Mouse (Mus musculus) lung, embryonic 16.5 days (tissue): Measurements from ENCODE around the gene Wfdc10. TPM values are rescaled to one million over a fixed set of nuclear protein-coding genes. Genes with fewer than 3 reads are reported as not detected.
"Not testable (repeated sequence)": the region's sequence is repeated elsewhere in the genome, so short reads cannot be mapped to it uniquely, and the experiment has no call there.

ENCODE experiments used
- ATAC-seq: fragments of 200-750 bp; cut with Nextera tagmentation; 2 replicates; pipeline ENCODE4 v1.8.0; 2017; ENCODE audit warnings: low read depth, mild to moderate bottlenecking, moderate library complexity
- H3K27ac ChIP-seq: fragments of 300-500 bp; sonication (generic); 2 replicates; pipeline ENCODE4 v1.5.1; 2014; ENCODE audit warnings: mild to moderate bottlenecking, control low read depth, low read length
- H3K27me3 ChIP-seq: fragments of 300-500 bp; sonication (generic); 2 replicates; pipeline ENCODE4 v1.6.1; 2014; ENCODE audit warnings: low read depth, low read length, mixed read lengths; ENCODE audit not compliant: control insufficient read depth, insufficient read depth
- H3K36me3 ChIP-seq: fragments of 300-500 bp; sonication (generic); 2 replicates; pipeline ENCODE4 v1.6.1; 2014; ENCODE audit warnings: low read length; ENCODE audit not compliant: control insufficient read depth, insufficient read depth
- H3K4me1 ChIP-seq: fragments of 300-500 bp; sonication (generic); replicated peaks from 2 replicates; pipeline ENCODE4 v1.6.1; 2014; ENCODE audit warnings: low read length, mixed read lengths; ENCODE audit not compliant: control insufficient read depth, insufficient read depth
- H3K4me2 ChIP-seq: fragments of 300-500 bp; sonication (generic); 2 replicates; pipeline ENCODE4 v1.6.1; 2014; ENCODE audit warnings: low read depth, low read length, control low read depth
- H3K4me3 ChIP-seq: fragments of 300-500 bp; sonication (generic); 2 replicates; pipeline ENCODE4 v1.5.1; 2014; ENCODE audit warnings: mild to moderate bottlenecking, low read length, control low read depth
- H3K9ac ChIP-seq: fragments of 300-500 bp; sonication (generic); 2 replicates; pipeline ENCODE4 v1.6.1; 2014; ENCODE audit warnings: low read length, control low read depth
- H3K9me3 ChIP-seq: fragments of 300-500 bp; sonication (generic); 2 replicates; pipeline ENCODE4 v1.6.1; 2016; ENCODE audit warnings: low read length; ENCODE audit not compliant: control insufficient read depth
- WGBS: fragments of 180-500 bp; shearing (Covaris S2); extraction: QIAGEN DNeasy Blood & Tissue Kit; methylation state at CpG from one replicate; pipeline ENCODE4 v1.1.7; 2014; 5-methylcytosine and 5-hydroxymethylcytosine counted together
- polyA plus RNA-seq: library from polyadenylated mRNA; unstranded; fragments of >200 nt; fragmentation: Nextera tagmentation; extraction: Ambion mirVana; gene quantifications from 2 replicates; pipeline ENCODE4 v1.2.1, GENCODE M21; 2015

The Wfdc10 gene
- 0.50 TPM in 1 of 2 replicates, not detected in the other for polyA plus RNA-seq

DNA sequence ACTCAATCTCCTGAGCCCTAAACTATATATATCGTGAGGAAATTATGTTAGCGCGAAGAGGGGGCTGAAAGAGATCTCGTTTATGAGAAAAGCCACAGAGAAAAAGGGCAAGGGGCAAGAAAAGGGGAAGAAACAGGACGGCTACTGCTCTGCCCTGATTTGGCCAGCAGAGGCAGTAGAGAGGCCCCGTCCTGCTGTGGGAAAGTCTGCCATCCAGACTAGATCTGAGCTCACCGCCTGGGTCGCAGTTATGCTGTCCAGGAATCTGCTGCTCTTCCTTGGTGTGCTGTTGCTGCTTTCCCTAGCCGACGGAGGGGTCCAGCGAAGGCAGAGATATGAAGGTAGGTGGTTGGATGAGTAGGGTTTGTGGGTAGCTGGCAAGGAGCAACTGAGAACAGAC, at the start of gene Wfdc10:
Wfdc10 (plus strand) TSS at position 189 of the 400 bp plus-strand sequence.
- H3K27ac ChIP-seq, result no peak within 1 kb of the TSS
- H3K27me3 ChIP-seq, result no peaks in the 10 kb centered on the region
- H3K4me3 ChIP-seq, result no peak within 1 kb of the TSS
- ATAC-seq, result no peak
- no peak within 1 kb of the TSS for H3K9ac ChIP-seq
- no peaks in the 10 kb centered on the region for H3K9me3 ChIP-seq
- WGBS, result 11% methylated on average over 11 of the region's 11 CpGs
- H3K4me1 ChIP-seq, result no peaks in the 10 kb centered on the region
- H3K36me3 ChIP-seq, result no peaks in the 10 kb centered on the region
- no peak within 1 kb of the TSS for H3K4me2 ChIP-seq

DNA sequence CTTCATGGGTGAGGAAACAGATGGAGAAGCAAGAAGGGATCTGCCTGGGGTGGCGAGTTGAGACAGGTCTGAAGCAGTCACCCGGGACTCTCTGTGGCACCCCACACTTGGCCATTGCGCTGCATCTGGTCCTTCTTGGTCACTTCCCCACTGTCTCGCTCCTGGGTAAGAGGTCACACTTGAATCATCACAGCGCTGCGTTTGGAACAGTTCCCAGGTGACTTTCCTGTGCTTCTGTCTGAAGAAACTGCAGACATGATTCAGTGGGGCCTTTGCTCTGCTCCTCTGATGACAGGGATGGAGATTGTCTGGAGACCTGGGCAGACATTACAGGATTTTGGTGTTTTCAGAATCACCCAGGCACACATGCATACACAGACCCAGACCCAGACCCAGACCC, 47.1 kb upstream of the Wfdc10 start:
- H3K36me3 ChIP-seq, result no peaks in the 10 kb centered on the region
- H3K9ac ChIP-seq, result no peak overlapping the region
- H3K4me2 ChIP-seq, result no peak overlapping the region
- WGBS, result 50% methylated on average over 6 of the region's 6 CpGs
- H3K27ac ChIP-seq, result no peak overlapping the region
- H3K4me3 ChIP-seq, result no peak overlapping the region
- no peaks in the 10 kb centered on the region for H3K27me3 ChIP-seq
- no peaks in the 10 kb centered on the region for H3K9me3 ChIP-seq
- H3K4me1 ChIP-seq, result no peaks in the 10 kb centered on the region
- ATAC-seq, result no peak

DNA sequence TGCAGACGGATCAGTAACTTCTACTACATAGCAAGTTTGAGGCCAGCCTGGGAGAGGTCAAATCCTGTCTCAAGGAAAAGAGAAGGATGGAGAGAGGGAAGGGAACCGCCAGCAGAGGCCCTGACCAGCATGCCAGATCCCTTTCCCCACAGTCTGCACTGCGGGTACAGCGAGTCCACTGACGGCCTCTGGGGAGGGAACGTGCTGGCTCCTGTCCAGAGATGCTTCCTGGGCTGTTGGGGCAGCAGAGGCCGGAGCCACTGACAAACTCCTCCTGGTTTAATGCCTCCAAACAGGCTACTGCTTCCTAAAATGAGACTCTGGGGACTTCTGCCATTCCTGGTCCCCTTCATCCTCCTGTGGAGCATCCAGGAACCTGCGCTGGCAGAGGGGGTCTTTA, 42.4 kb upstream of the Wfdc10 start, which contains the start of the genes Wfdc6b and Wfdc8:
Wfdc6b (plus strand) TSS at position 52 of the 400 bp plus-strand sequence.
Wfdc8 (minus strand) TSS at position 156 of the 400 bp plus-strand sequence.
- WGBS, result 36% methylated on average over 8 of the region's 8 CpGs
- H3K4me2 ChIP-seq, H3K36me3 ChIP-seq, H3K4me3 ChIP-seq, H3K9ac ChIP-seq, H3K27me3 ChIP-seq, ATAC-seq, H3K9me3 ChIP-seq, H3K4me1 ChIP-seq, H3K27ac ChIP-seq: not testable (repeated sequence)

DNA sequence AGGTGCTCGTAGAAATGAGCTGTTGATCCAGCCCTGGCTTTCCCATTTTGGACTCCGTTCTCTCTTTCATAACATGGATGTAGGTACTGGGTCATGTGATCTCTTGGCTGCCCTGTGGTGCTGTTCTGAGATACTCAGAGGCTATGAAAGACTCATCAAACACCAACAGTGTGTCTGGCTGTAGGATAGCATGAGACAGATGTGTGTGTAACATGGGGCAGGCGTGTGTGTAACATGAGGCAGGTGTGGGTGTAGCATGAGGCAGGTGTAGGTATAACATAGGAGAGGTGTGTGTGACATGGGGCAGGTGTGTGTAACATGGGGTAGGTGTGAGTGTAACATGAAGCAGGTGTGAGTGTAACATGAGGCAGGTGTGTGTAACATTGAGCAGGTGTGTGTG, 40.5 kb upstream of the Wfdc10 start:
- Histone ChIP-seq H3K36me3 (no peaks in the 10 kb centered on the region), H3K27me3 (no peaks in the 10 kb centered on the region), H3K27ac (no peak overlapping the region), H3K9ac (no peak overlapping the region), H3K4me3 (no peak overlapping the region), H3K9me3 (no peaks in the 10 kb centered on the region), H3K4me1 (no peaks in the 10 kb centered on the region), H3K4me2 (no peak overlapping the region)
- WGBS, result 84% methylated on average over 3 of the region's 3 CpGs
- no peak for ATAC-seq

DNA sequence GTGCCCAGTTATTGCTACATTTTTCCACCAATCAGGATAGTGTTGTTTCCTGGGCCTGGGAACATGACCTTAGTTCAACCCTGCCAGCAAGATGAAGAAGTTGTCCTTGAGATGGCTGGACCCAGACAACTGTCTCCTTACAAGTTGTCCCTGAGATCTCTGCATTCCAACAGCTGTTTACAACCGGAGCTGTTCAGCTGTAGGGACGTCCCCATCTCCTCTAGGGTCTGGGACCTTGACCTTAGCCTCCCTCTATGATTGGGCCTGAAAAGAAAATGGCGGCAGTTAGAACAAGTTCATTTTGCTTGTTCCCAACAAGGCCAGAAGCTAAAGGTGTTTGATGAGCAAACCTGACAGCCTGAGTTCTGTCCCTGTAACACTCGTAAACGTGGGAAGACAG, 36.8 kb upstream of the Wfdc10 start:
- H3K36me3 ChIP-seq, result no peaks in the 10 kb centered on the region
- no peak overlapping the region for H3K4me3 ChIP-seq
- H3K4me2 ChIP-seq, result no peak overlapping the region
- H3K4me1 ChIP-seq, result no peaks in the 10 kb centered on the region
- WGBS, result 47% methylated on average over 5 of the region's 5 CpGs
- H3K27me3 ChIP-seq, result no peaks in the 10 kb centered on the region
- ATAC-seq, result no peak
- no peak overlapping the region for H3K9ac ChIP-seq
- no peak overlapping the region for H3K27ac ChIP-seq
- no peaks in the 10 kb centered on the region for H3K9me3 ChIP-seq

DNA sequence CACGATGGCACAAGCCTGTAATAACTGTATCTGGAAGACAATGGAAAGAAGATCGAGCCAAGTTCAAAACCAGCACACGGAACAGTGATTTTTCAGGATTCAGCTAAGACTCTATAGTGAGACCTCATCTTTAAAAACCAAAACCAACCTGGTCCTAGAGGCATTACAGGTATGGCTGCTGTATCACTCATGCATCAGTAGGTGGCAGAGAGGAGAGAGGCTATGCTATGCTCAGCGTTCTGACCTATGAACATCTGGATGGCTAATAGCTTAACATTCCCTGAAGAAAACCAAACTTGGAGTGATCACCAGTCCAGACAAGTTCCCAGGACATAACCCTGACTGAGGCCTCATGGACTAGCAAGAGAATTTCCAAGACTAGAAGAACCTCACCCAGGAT, 34.1 kb upstream of the Wfdc10 start:
- no peaks in the 10 kb centered on the region for H3K9me3 ChIP-seq
- WGBS, result 76% methylated on average over 4 of the region's 4 CpGs
- H3K4me3 ChIP-seq, result no peak overlapping the region
- no peaks in the 10 kb centered on the region for H3K27me3 ChIP-seq
- H3K4me1 ChIP-seq, result no peaks in the 10 kb centered on the region
- no peak overlapping the region for H3K9ac ChIP-seq
- no peak overlapping the region for H3K27ac ChIP-seq
- no peaks in the 10 kb centered on the region for H3K36me3 ChIP-seq
- no peak for ATAC-seq
- H3K4me2 ChIP-seq, result no peak overlapping the region

DNA sequence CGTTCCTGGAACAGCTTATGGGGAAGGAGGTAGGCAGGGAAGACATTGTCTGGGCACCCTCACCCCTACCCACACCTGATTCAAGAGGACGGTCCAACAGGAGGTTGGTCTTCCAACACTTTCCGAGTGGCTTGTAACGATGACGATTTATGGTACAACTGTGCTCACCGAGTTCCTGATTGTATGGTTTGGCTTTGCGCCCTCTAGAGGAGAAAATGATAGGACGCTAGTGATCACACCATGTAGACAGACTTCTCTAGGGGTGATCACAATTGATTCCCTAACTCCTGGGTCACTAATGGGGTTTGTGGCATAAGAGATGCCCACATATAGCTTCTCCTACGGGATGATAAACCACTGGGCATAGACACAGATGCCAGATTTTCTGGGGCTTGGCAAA, 20.6 kb upstream of the Wfdc10 start:
- Histone ChIP-seq H3K4me1 (no peaks in the 10 kb centered on the region), H3K4me2 (no peak overlapping the region), H3K27ac (no peak overlapping the region), H3K4me3 (no peak overlapping the region), H3K27me3 (no peaks in the 10 kb centered on the region), H3K36me3 (no peaks in the 10 kb centered on the region), H3K9ac (no peak overlapping the region), H3K9me3 (no peaks in the 10 kb centered on the region)
- 71% methylated on average over 9 of the region's 9 CpGs for WGBS
- ATAC-seq, result no peak

DNA sequence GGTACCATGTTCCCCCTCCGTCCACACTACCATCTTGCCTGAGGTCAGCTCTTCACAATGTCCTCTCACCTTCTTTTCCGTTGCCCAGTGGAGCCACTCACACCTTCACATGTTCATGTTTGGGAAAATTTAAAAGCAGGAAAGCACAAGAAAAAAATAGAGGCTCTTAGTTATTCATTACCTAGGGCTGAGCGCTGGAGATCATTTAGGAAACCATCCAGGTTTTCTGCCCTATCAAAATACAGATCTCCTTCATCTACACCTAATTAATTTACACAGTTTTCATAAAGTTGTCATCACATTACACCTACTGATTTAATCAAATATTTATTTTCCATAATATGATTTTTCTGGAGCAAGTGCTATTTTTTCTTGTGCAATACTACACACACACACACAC, 17.1 kb upstream of the Wfdc10 start, which contains the start of gene Wfdc16:
Wfdc16 (minus strand) TSS at position 101 of the 400 bp plus-strand sequence.
- no peak within 1 kb of the TSS for H3K27ac ChIP-seq
- no peak within 1 kb of the TSS for H3K9ac ChIP-seq
- no peak within 1 kb of the TSS for H3K4me3 ChIP-seq
- no peak within 1 kb of the TSS for H3K4me2 ChIP-seq
- ATAC-seq, result no peak
- WGBS, result 74% methylated on average over 3 of the region's 3 CpGs
- no peaks in the 10 kb centered on the region for H3K36me3 ChIP-seq
- H3K27me3 ChIP-seq, result no peaks in the 10 kb centered on the region
- H3K4me1 ChIP-seq, result no peaks in the 10 kb centered on the region
- H3K9me3 ChIP-seq, result no peaks in the 10 kb centered on the region

DNA sequence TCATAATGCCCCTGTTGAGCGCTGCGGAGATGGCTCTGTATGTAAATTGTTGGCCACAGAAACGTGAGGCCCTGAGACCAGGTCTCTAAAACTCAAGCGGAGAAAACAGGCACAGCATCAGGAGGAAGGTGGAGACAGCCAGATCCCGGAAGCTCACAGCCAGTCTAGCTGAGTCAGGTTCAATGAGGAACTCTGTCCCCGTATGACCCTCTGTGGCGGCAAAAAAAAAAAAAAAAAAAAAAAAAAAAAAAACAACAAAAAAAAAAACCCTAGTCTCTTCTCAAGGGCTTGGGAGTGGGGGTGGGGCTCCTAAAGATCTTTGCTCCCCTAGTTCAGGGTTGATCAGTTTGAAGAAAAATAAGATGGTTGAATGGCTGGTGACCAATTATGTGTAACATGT, 14.7 kb upstream of the Wfdc10 start:
- Histone ChIP-seq H3K9ac (no peak overlapping the region), H3K9me3 (no peaks in the 10 kb centered on the region), H3K36me3 (no peaks in the 10 kb centered on the region), H3K4me1 (no peaks in the 10 kb centered on the region), H3K4me2 (no peak overlapping the region), H3K4me3 (no peak overlapping the region), H3K27me3 (no peaks in the 10 kb centered on the region), H3K27ac (no peak overlapping the region)
- no peak for ATAC-seq
- 74% methylated on average over 7 of the region's 7 CpGs for WGBS
